Mouse (Mus musculus) myocyte (in vitro differentiated cells): ENCODE data around the gene Ncln.

Source experiments
- CEBPB ChIP-seq: IDR thresholded peaks from 2 replicates; pipeline ENCODE4 v1.6.1; 2011; ENCODE audit warnings: mild to moderate bottlenecking, moderate library complexity; ENCODE audit not compliant: poor library complexity, insufficient read depth, severe bottlenecking
- E2F4 ChIP-seq: IDR thresholded peaks from one replicate; pipeline ENCODE4 v1.6.1; 2011; ENCODE audit warnings: mild to moderate bottlenecking, control low read depth, moderate library complexity; ENCODE audit not compliant: insufficient read depth
- MAX ChIP-seq: IDR thresholded peaks from one replicate; pipeline ENCODE4 v1.6.1; 2011; ENCODE audit warnings: low read depth, mild to moderate bottlenecking, control low read depth
- MYOD1 ChIP-seq, 3 experiments: IDR thresholded peaks; one replicate each; pipeline ENCODE4 v1.6.1; 2011; ENCODE audit warnings: control low read depth in 2 of 3, low read depth in 2 of 3, mild to moderate bottlenecking in 2 of 3, moderate library complexity in 1 of 3; ENCODE audit not compliant: insufficient read length in 2 of 3, control insufficient read depth in 1 of 3
- MYOG ChIP-seq, 3 experiments: IDR thresholded peaks; one replicate each; pipeline ENCODE4 v1.6.1; 2011; ENCODE audit warnings: control low read depth in 2 of 3, low read depth in 2 of 3, mild to moderate bottlenecking in 2 of 3; ENCODE audit not compliant: insufficient read length in 2 of 3, control insufficient read depth in 1 of 3, insufficient read depth in 1 of 3
- POLR2A ChIP-seq: IDR thresholded peaks from one replicate; pipeline ENCODE4 v1.6.1; 2011; ENCODE audit warnings: low read depth, mild to moderate bottlenecking, control low read depth, moderate library complexity; ENCODE audit not compliant: insufficient read length
- POLR2AphosphoS2 ChIP-seq: IDR thresholded peaks from one replicate; pipeline ENCODE4 v1.6.1; 2011; ENCODE audit warnings: low read depth, control low read depth; ENCODE audit not compliant: insufficient read length
- REST ChIP-seq: IDR thresholded peaks from one replicate; pipeline ENCODE4 v1.6.1; 2011; ENCODE audit warnings: mild to moderate bottlenecking, control low read depth, moderate library complexity; ENCODE audit not compliant: insufficient read depth, insufficient read length
- SRF ChIP-seq: IDR thresholded peaks from one replicate; pipeline ENCODE4 v1.6.1; 2011; ENCODE audit warnings: low read depth; ENCODE audit not compliant: control insufficient read depth, insufficient read length
- TCF12 ChIP-seq: IDR thresholded peaks from one replicate; pipeline ENCODE4 v1.6.1; 2011; ENCODE audit warnings: mild to moderate bottlenecking, control low read depth; ENCODE audit not compliant: poor library complexity, insufficient read depth, severe bottlenecking
- TCF3 ChIP-seq: IDR thresholded peaks from one replicate; pipeline ENCODE4 v1.6.1; 2011; ENCODE audit warnings: low read depth, control low read depth; ENCODE audit not compliant: insufficient read length
- USF1 ChIP-seq: IDR thresholded peaks from one replicate; pipeline ENCODE4 v1.6.1; 2011; ENCODE audit warnings: low read depth, mild to moderate bottlenecking, control low read depth, moderate library complexity

GRCm38 (mm10) chr10:81542727-81543460, 46.7 kb upstream of the Ncln start:
- TF ChIP-seq TCF12: no peak
- TF ChIP-seq POLR2A: no peak
- no peak for TF ChIP-seq MYOG (IDR thresholded peaks at IDR 0.05; ENCODE audit: control insufficient read depth in 1 of 3, insufficient read depth in 1 of 3, insufficient read length in 2 of 3, low read depth in 2 of 3)
- TF ChIP-seq USF1: no peak
- no peak for TF ChIP-seq SRF
- TF ChIP-seq MAX: no peak
- TF ChIP-seq POLR2AphosphoS2: no peak
- TF ChIP-seq E2F4: no peak
- TF ChIP-seq REST: no peak
- no peak for TF ChIP-seq CEBPB
- TF ChIP-seq MYOD1 (IDR thresholded peaks at IDR 0.05; ENCODE audit: control insufficient read depth in 1 of 3, insufficient read length in 2 of 3, low read depth in 2 of 3): no peak
- TF ChIP-seq TCF3: no peak
